Mouse (Mus musculus): ENCODE results near the gene Spaca4.

DNA sequence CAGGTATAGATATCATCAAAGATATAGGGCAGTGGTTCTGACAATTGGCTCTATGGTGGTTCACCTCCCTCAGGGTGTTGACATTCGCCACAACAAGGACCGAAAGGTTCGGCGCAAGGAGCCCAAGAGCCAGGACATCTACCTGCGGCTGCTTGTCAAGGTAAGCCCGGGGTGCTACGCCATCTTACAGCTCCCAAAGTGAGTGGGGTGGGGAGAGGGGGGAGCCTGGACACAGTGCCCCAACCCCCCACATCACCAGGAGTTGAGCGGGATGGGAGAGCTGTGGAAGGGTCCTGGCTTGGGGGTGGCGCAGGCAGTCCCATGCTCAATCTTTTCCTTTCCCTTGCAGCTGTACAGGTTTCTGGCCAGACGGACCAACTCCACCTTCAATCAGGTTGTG is 6.4 kb downstream of the Spaca4 start:
- TF ChIP-seq POLR2A (IDR thresholded peaks at IDR 0.05; ENCODE audit: borderline replicate concordance, extremely low read depth, insufficient read depth, insufficient read length, poor library complexity, severe bottlenecking), result no peak
- no peak for TF ChIP-seq CTCF (IDR thresholded peaks at IDR 0.05; ENCODE audit: borderline replicate concordance, extremely low read depth, insufficient read depth, insufficient read length)
